Mouse (Mus musculus) G1E (cell line): ENCODE measurements around the gene Rbp7. TPM values are rescaled to one million over a fixed set of nuclear protein-coding genes. Genes with fewer than 3 reads are reported as not detected.

Source experiments
- ATAC-seq: 2 replicates; pipeline ENCODE4 v1.8.0; 2016; ENCODE audit warnings: mild to moderate bottlenecking; ENCODE audit not compliant: insufficient number of reproducible peaks, poor library complexity, low FRiP score, severe bottlenecking; ENCODE audit errors: extremely low read depth
- DNase-seq: peaks from one replicate; pipeline ENCODE4 v3.0.0; 2012; ENCODE audit warnings: low spot score
- H3K27me3 ChIP-seq: 2 replicates; pipeline ENCODE4 v1.6.1; 2012; ENCODE audit warnings: mild to moderate bottlenecking, low read length, inconsistent platforms; ENCODE audit not compliant: insufficient read depth
- H3K36me3 ChIP-seq: replicated peaks from 2 replicates; pipeline ENCODE3; 2012; ENCODE audit warnings: mild to moderate bottlenecking, inconsistent platforms
- H3K4me1 ChIP-seq: 2 replicates; pipeline ENCODE4 v1.6.1; 2012; ENCODE audit warnings: low read depth, low read length, inconsistent platforms, mixed read lengths; ENCODE audit not compliant: insufficient read depth
- H3K4me3 ChIP-seq: 2 replicates; pipeline ENCODE4 v1.5.1; 2012; ENCODE audit warnings: low read depth, mild to moderate bottlenecking, inconsistent platforms, low read length, moderate library complexity, mixed read lengths
- H3K9me3 ChIP-seq: replicated peaks from 2 replicates; pipeline ENCODE4 v1.6.1; 2012; ENCODE audit warnings: inconsistent platforms
- CTCF ChIP-seq: IDR thresholded peaks from 2 replicates; pipeline ENCODE4 v1.5.1; 2012; ENCODE audit warnings: low read depth, low read length, inconsistent platforms, mixed read lengths
- GATA1 ChIP-seq: IDR thresholded peaks from 2 replicates; pipeline ENCODE4 v1.6.1; 2012; ENCODE audit warnings: borderline replicate concordance, low read length, inconsistent platforms, mixed read lengths
- GATA2 ChIP-seq: IDR thresholded peaks from 2 replicates; pipeline ENCODE4 v1.6.1; 2012; ENCODE audit warnings: low read depth, low read length, inconsistent platforms, borderline replicate concordance
- POLR2AphosphoS5 ChIP-seq: IDR thresholded peaks from 2 replicates; pipeline ENCODE4 v1.6.1; 2012; ENCODE audit warnings: low read depth, low read length, inconsistent platforms; ENCODE audit not compliant: insufficient replicate concordance
- TAL1 ChIP-seq: conservative IDR thresholded peaks from 2 replicates; pipeline ENCODE4 v1.6.1; 2012; ENCODE audit warnings: low read depth, low read length, inconsistent platforms, mixed read lengths
- polyA plus RNA-seq: library from polyadenylated mRNA; stranded (reverse); fragments of >175 nt; gene quantifications from 2 replicates; pipeline ENCODE4 v1.2.3, GENCODE M21; 2012
- total RNA-seq, 2 experiments: library from RNA; stranded (forward) in 1 of 2; stranded (reverse) in 1 of 2; fragments of 200-1000 nt in 1 of 2; fragments of >200 nt in 1 of 2; fragmentation: Nextera tagmentation in 1 of 2; gene quantifications; 2 replicates each; pipeline ENCODE4 v1.2.3; 2014 to 2017

Rbp7 gene
- total and polyA plus RNA-seq, 3 experiments, result not detected

DNA sequence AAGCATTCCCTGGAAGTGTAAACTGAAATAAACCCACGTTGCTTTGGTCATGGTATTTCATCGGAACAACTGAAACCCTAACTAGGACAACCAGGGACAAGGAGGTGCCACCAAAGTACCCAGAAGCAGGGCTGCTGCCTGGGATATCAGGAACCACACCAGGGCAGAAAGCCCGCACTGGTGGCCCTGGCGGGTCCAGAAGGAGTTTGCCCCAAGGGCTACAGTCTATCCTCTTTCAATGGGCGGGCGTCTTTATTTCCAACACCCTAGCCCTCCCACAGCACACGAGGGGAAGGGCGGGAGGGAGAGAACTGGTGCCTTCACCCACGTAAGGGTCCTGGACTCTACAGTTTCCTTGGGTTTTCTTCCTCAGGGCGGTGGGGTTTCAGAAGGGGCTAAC, 38.4 kb downstream of the Rbp7 start:
- Histone ChIP-seq H3K4me1 (peaks cover 48% of the 10 kb centered on the region), H3K9me3 (peaks cover 6% of the 10 kb centered on the region), H3K36me3 (peaks cover 83% of the 10 kb centered on the region), H3K4me3 (no peak overlapping the region), H3K27me3 (no peaks in the 10 kb centered on the region)
- DNase-seq (no peak), ATAC-seq (no peak)
- no peak for TF ChIP-seq GATA2
- no peak for TF ChIP-seq POLR2AphosphoS5
- no peak for TF ChIP-seq CTCF
- TF ChIP-seq GATA1, result no peak
- no peak for TF ChIP-seq TAL1

DNA sequence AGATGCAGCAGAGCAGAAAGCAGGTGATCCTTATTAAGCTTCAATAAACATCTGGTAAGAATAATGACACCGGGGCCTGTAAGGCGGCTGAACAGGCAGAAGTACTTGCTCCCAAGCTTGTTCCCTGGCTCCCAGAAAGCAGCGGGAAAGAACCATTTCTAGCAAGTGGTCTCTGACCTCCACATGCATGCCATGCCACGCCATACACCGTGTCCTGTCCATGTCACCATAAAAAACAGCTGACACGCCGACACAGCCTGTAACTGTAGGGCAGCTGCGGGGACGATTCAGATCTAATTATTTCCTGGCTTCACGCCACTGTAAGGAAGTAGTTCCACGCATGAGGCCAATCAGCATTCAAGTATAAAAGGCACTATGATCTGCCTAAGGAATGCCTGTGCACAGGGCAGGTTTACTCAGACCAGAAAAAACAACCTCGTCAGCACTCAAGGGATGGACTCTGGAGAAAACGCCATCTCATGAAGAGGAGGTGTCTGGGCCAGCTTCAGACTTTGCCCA, 39.1 kb downstream of the Rbp7 start:
- no peak for ATAC-seq
- Histone ChIP-seq H3K36me3 (peaks cover 81% of the 10 kb centered on the region), H3K4me3 (no peak overlapping the region), H3K27me3 (no peaks in the 10 kb centered on the region), H3K9me3 (peaks cover 5% of the 10 kb centered on the region), H3K4me1 (peaks cover 42% of the 10 kb centered on the region)
- TF ChIP-seq CTCF, result no peak
- DNase-seq, result no peak

DNA sequence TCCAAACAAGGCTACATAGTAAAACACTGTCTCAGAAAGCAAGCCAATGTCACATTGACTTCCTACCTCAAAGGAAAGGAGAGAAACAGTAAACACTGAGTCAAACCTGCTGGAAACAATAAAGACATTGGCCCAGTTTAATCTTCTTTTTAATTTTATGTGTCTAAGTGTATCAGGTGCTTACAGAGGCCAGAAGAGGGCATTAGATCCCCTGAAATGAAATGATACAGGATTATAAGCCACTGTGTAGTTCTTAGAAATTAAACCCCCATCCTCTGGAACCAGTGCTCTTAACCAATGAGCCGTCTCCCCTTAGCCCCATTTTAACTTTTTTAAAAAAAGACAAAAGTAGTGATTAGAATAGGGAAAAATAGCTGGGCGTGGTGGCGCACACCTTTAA, 40.5 kb downstream of the Rbp7 start:
- Histone ChIP-seq H3K27me3 (no peaks in the 10 kb centered on the region), H3K4me3 (no peak overlapping the region), H3K36me3 (peaks cover 81% of the 10 kb centered on the region), H3K9me3 (peaks cover 2% of the 10 kb centered on the region), H3K4me1 (peaks cover 44% of the 10 kb centered on the region)
- DNase-seq (no peak), ATAC-seq (no peak)
- TF ChIP-seq GATA2 (no peak), POLR2AphosphoS5 (no peak), GATA1 (no peak), CTCF (no peak)

DNA sequence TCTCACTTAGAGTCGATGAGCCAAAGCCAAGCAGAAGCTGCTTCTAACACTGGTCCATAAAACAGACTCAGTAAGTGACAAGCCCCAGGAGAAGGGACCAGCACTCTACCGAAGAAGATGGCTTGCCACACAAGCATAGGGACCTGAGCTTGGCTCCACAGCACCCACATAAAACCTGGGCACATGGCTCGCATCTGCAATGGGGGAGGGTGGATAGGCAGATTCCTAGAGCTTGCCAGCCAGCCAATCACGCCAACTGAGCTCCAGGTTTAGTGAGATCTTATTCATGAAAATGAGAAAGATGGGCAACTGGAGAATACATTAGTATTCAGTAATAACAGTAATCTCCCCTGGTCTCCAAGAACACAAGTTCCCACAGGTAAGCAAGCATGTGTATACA, 45.0 kb downstream of the Rbp7 start:
- Histone ChIP-seq H3K36me3 (peaks cover 78% of the 10 kb centered on the region), H3K27me3 (no peaks in the 10 kb centered on the region), H3K4me1 (peaks cover 40% of the 10 kb centered on the region), H3K9me3 (no peaks in the 10 kb centered on the region), H3K4me3 (no peak overlapping the region)
- no peak for TF ChIP-seq CTCF
- TF ChIP-seq GATA1, result no peak
- TF ChIP-seq GATA2, result no peak
- no peak for TF ChIP-seq TAL1
- TF ChIP-seq POLR2AphosphoS5, result no peak
- ATAC-seq, result no peak
- no peak for DNase-seq

DNA sequence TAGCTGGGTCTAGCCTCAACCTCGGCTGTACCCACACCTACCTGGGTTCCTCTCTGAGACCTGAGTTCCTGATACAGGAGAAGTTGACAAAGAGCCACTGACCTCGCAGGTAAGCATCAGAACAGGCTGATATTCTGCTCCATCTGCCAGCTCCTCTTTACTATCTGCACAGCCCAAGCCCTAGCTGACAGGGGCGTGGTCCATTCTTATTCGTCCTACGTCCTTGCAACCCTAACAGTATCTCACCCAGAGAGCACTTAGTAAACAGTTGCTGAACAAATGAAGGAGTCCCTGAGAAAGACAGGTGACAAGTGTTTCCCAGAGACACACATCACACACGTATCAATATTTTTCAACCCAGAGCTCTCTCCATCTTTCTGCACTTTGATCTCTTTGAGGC, 46.4 kb downstream of the Rbp7 start:
- Histone ChIP-seq H3K27me3 (no peaks in the 10 kb centered on the region), H3K9me3 (no peaks in the 10 kb centered on the region), H3K36me3 (peaks cover 84% of the 10 kb centered on the region), H3K4me1 (peaks cover 48% of the 10 kb centered on the region), H3K4me3 (no peak overlapping the region)
- TF ChIP-seq TAL1, result no peak
- TF ChIP-seq POLR2AphosphoS5, result no peak
- no peak for TF ChIP-seq CTCF
- no peak for TF ChIP-seq GATA1
- TF ChIP-seq GATA2, result no peak
- DNase-seq (no peak), ATAC-seq (no peak)

GRCm38 (mm10) chr4:149407461-149407860, 47.3 kb downstream of the Rbp7 start:
- H3K4me3 ChIP-seq, result no peak overlapping the region
- TF ChIP-seq GATA2 (no peak), GATA1 (no peak), POLR2AphosphoS5 (no peak), CTCF (no peak), TAL1 (no peak)
- H3K4me1 ChIP-seq, result peaks cover 54% of the 10 kb centered on the region
- H3K27me3 ChIP-seq, result no peaks in the 10 kb centered on the region
- peaks cover 84% of the 10 kb centered on the region for H3K36me3 ChIP-seq
- ATAC-seq (no peak), DNase-seq (no peak)
- no peaks in the 10 kb centered on the region for H3K9me3 ChIP-seq

GRCm38 (mm10) chr4:149405713-149406443, 48.9 kb downstream of the Rbp7 start:
- no peak for ATAC-seq
- no peak overlapping the region for H3K4me3 ChIP-seq
- DNase-seq, result no peak
- TF ChIP-seq POLR2AphosphoS5 (no peak), GATA2 (no peak), GATA1 (no peak), CTCF (no peak), TAL1 (no peak)
- H3K36me3 ChIP-seq, result peaks cover 88% of the 10 kb centered on the region
- H3K27me3 ChIP-seq, result no peaks in the 10 kb centered on the region
- H3K4me1 ChIP-seq, result peaks cover 66% of the 10 kb centered on the region
- no peaks in the 10 kb centered on the region for H3K9me3 ChIP-seq
